Mouse (Mus musculus): ENCODE results near the gene Gm49380. TPM values are rescaled to one million over a fixed set of nuclear protein-coding genes. Genes with fewer than 3 reads are reported as not detected.

The Gm49380 gene
- polyA plus RNA-seq, 1 experiment from 2014 or later, result 0.21 TPM

DNA sequence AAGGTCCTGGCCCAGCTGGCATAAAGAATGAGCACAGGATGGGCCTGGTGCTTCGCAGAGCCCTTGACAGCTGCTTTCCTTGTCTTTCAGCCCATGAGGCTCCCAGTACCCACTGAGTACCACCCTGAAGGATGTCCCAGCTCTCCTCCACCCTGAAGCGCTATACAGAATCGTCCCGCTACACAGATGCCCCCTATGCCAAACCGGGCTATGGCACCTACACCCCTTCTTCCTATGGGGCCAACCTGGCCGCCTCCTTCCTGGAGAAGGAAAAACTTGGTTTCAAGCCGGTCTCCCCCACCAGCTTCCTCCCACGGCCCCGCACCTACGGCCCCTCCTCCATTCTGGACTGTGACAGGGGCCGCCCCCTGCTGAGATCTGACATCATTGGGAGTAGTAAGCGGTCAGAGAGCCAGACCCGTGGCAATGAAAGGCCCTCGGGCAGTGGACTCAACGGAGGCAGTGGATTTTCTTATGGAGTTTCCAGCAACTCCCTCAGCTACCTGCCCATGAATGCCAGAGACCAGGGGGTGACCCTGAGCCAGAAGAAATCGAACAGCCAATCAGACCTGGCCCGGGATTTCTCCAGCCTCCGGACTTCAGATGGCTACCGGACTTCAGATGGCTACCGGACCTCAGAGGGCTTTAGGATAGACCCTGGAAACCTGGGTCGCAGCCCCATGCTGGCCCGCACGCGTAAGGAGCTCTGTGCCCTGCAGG, 37.9 kb downstream of the Gm49380 start:
- Histone ChIP-seq H3K27me3 (ENCODE audit: control insufficient read depth, insufficient read depth, low read length) (no peaks in the 10 kb centered on the region), H3K36me3 (ENCODE audit: control insufficient read depth, insufficient read depth, low read length) (no peaks in the 10 kb centered on the region), H3K4me1 (ENCODE audit: control insufficient read depth, insufficient read depth, low read length) (peaks cover 43% of the 10 kb centered on the region), H3K4me2 (ENCODE audit: low read depth, low read length) (no peak overlapping the region), H3K9ac (ENCODE audit: low read length) (no peak overlapping the region), H3K9me3 (replicated peaks; ENCODE audit: control insufficient read depth, low read length) (no peaks in the 10 kb centered on the region), H3K4me3 (replicated peaks; ENCODE audit: low read length) (no peak overlapping the region), H3K27ac (ENCODE audit: low read length) (no peak overlapping the region)
- WGBS, result 81% methylated on average over 24 of the region's 24 CpGs
- ATAC-seq (ENCODE audit: insufficient read depth, low FRiP score), result no peak

DNA sequence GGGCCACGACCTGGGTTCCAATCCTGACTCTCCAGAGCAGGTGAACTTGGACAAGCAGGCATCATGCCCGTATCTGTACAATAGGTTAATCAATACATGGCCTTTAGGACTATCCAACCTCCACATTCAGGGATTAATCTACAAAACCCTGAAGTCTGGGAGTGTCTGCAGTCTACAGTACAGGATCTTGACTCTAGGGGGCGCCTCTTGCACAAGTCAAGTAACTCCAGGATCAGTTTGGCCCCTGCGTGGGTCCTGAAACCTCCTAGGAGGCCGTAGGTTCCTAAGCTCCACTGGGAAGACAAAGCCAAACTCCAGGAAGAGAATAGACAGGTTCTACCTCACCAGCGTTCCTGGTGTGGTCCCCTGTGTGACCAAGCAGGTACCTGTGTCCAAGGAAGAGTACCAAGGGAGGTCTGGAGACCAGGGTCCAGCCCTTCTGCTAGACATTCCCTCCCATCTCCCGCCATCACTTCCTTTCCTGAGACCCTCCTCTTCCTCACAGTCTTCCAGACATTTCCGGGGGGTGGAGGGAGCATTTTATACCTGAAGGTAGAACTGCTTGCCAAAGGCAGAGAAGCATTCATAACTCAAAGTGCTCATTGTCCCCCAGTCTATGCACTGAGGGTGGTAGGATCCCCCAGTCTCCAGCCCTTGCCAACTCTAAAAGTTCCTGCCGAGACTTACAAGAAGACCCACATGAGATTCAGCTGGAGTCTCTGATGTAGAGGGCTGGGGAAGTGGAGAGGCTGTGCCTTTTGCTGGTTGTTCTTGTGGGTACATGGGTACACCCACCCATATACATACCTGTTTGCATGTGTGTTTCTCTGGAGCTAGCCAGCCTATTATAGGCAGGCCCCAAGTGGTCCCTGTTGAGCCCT, 38.7 kb downstream of the Gm49380 start:
- Histone ChIP-seq H3K36me3 (ENCODE audit: control insufficient read depth, insufficient read depth, low read length) (no peaks in the 10 kb centered on the region), H3K27me3 (ENCODE audit: control insufficient read depth, insufficient read depth, low read length) (no peaks in the 10 kb centered on the region), H3K9me3 (replicated peaks; ENCODE audit: control insufficient read depth, low read length) (no peaks in the 10 kb centered on the region), H3K9ac (ENCODE audit: low read length) (no peak overlapping the region), H3K4me1 (ENCODE audit: control insufficient read depth, insufficient read depth, low read length) (peaks cover 39% of the 10 kb centered on the region), H3K4me3 (replicated peaks; ENCODE audit: low read length) (no peak overlapping the region), H3K27ac (ENCODE audit: low read length) (no peak overlapping the region), H3K4me2 (ENCODE audit: low read depth, low read length) (no peak overlapping the region)
- ATAC-seq (ENCODE audit: insufficient read depth, low FRiP score), result no peak
- WGBS, result 60% methylated on average over 9 of the region's 9 CpGs

DNA sequence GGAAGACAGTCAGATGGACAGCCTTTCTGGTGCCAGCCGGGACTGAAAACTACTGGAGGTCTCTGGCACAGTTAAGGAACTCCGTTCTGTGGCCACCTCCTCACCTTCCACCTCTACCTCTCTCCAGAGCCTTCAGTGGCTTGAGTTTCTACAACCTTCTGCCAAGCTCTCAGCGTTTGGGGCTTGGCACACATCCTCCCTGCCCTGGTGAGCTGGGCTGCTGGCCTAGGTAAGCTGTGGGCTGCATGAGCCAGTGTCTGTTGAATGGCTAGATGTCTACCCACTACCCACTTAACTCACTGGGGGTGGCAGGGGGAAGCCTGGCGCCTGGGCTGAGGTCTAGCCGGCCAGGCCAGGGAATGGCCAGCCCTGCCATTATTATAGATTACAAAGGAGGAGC, 40.2 kb downstream of the Gm49380 start:
- H3K27me3 ChIP-seq (ENCODE audit: control insufficient read depth, insufficient read depth, low read length), result no peaks in the 10 kb centered on the region
- H3K4me1 ChIP-seq (ENCODE audit: control insufficient read depth, insufficient read depth, low read length), result peaks cover 27% of the 10 kb centered on the region
- no peak for ATAC-seq (ENCODE audit: insufficient read depth, low FRiP score)

DNA sequence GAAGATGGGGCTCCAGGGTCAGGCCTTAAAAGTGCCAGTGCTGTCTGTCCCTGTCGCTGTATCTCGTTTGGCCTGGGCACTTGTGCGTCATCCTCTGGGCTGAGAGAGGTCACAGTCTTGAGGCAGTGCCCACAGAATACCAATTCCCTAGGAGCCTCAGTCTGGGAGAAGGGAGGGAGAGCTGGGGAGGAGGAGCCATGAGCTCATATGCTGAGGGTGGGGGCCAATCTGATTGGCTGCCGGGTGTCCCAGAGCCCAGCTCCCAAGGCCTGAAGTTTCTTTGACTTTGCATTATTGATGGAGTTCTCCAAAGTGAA, 40.7 kb downstream of the Gm49380 start:
- H3K9ac ChIP-seq (ENCODE audit: low read length), result peak overlapping the region; percentile 4
- WGBS, result 32% methylated on average over 4 of the region's 4 CpGs

More for the DNA sequence above, 40.2 kb downstream of the Gm49380 start:
- no peak overlapping the region for H3K4me2 ChIP-seq (ENCODE audit: low read depth, low read length)
- H3K27ac ChIP-seq (ENCODE audit: low read length), result no peak overlapping the region
- no peaks in the 10 kb centered on the region for H3K9me3 ChIP-seq (replicated peaks; ENCODE audit: control insufficient read depth, low read length)
- WGBS, result 80% methylated on average over 5 of the region's 5 CpGs
- H3K9ac ChIP-seq (ENCODE audit: low read length), result no peak overlapping the region
- H3K4me3 ChIP-seq (replicated peaks; ENCODE audit: low read length), result no peak overlapping the region
- no peaks in the 10 kb centered on the region for H3K36me3 ChIP-seq (ENCODE audit: control insufficient read depth, insufficient read depth, low read length)

DNA sequence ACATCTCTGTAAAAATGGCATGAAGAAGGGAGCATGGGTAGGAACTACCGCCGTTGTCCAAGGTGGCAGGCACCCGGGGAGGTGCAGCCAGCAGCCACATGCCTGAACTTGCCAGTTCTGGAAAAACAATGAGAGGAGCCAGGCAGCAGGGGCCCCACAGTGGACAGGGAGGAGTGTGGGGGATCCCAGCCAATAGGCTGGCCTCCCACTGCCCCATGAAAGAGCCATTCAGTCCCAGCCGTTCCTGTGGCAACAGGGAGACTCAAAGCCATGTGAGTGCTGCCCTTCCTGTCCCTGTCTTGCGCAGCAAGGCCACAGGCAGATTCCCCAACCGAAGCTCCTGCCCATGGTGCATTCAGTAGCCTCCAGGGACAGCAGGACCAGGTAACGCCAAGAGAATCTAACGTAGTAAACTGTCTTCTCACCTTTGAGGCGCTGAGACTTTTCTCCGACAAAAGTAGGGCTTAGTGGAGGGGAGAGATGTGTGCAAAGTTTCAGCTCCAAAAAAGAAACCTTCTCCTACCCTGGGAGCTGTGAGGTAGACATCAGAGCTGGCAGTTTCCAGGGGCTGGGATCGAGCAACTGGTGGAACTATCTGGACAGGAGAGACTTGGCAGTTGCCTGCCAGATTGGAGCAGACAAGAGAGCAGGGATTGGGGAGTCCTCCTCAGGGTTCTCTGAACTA, 41.2 kb downstream of the Gm49380 start:
- H3K9me3 ChIP-seq (replicated peaks; ENCODE audit: control insufficient read depth, low read length), result no peaks in the 10 kb centered on the region
- WGBS, result 43% methylated on average over 11 of the region's 11 CpGs
- H3K4me2 ChIP-seq (ENCODE audit: low read depth, low read length), result no peak overlapping the region
- H3K36me3 ChIP-seq (ENCODE audit: control insufficient read depth, insufficient read depth, low read length), result no peaks in the 10 kb centered on the region
- H3K4me1 ChIP-seq (ENCODE audit: control insufficient read depth, insufficient read depth, low read length), result peaks cover 27% of the 10 kb centered on the region
- H3K9ac ChIP-seq (ENCODE audit: low read length), result peak overlapping the region; percentile 4
- no peaks in the 10 kb centered on the region for H3K27me3 ChIP-seq (ENCODE audit: control insufficient read depth, insufficient read depth, low read length)
- no peak overlapping the region for H3K4me3 ChIP-seq (replicated peaks; ENCODE audit: low read length)
- no peak overlapping the region for H3K27ac ChIP-seq (ENCODE audit: low read length)
- no peak for ATAC-seq (ENCODE audit: insufficient read depth, low FRiP score)

More for the DNA sequence above, 40.7 kb downstream of the Gm49380 start:
- no peaks in the 10 kb centered on the region for H3K9me3 ChIP-seq (replicated peaks; ENCODE audit: control insufficient read depth, low read length)
- no peak overlapping the region for H3K27ac ChIP-seq (ENCODE audit: low read length)
- no peak overlapping the region for H3K4me3 ChIP-seq (replicated peaks; ENCODE audit: low read length)
- peaks cover 27% of the 10 kb centered on the region for H3K4me1 ChIP-seq (ENCODE audit: control insufficient read depth, insufficient read depth, low read length)
- H3K36me3 ChIP-seq (ENCODE audit: control insufficient read depth, insufficient read depth, low read length), result no peaks in the 10 kb centered on the region
- peak; percentile 42; the same call in 1 of the 2 replicates for ATAC-seq (ENCODE audit: insufficient read depth, low FRiP score)
- no peak overlapping the region for H3K4me2 ChIP-seq (ENCODE audit: low read depth, low read length)
- H3K27me3 ChIP-seq (ENCODE audit: control insufficient read depth, insufficient read depth, low read length), result no peaks in the 10 kb centered on the region

DNA sequence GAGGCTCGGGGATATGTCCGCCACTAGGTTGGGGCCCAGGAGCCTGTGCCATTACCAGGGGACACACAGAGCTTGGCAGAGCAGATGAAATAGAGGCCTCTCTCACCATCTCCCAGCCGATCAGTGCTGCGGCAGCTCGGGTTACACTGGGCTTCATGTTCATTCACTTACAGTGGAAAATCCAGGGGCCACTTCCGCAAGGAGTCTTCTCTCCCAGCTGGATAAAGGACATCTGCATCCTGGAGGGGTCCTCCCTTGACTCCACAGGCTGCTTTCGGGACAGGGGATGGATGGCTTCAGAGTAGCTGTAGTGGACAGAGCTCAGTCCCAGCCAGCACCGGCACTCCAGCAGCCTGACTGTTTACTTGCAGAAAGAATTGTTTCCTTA, 42.5 kb downstream of the Gm49380 start:
- ATAC-seq (ENCODE audit: insufficient read depth, low FRiP score), result no peak
- H3K36me3 ChIP-seq (ENCODE audit: control insufficient read depth, insufficient read depth, low read length), result no peaks in the 10 kb centered on the region
- 27% methylated on average over 8 of the region's 8 CpGs for WGBS
- H3K4me1 ChIP-seq (ENCODE audit: control insufficient read depth, insufficient read depth, low read length), result peaks cover 23% of the 10 kb centered on the region
- H3K9ac ChIP-seq (ENCODE audit: low read length), result peak overlapping the region; percentile 5; the same call in 1 of the 2 replicates
- H3K4me3 ChIP-seq (replicated peaks; ENCODE audit: low read length), result no peak overlapping the region
- H3K27ac ChIP-seq (ENCODE audit: low read length), result no peak overlapping the region
- H3K9me3 ChIP-seq (replicated peaks; ENCODE audit: control insufficient read depth, low read length), result no peaks in the 10 kb centered on the region
- H3K4me2 ChIP-seq (ENCODE audit: low read depth, low read length), result no peak overlapping the region
- H3K27me3 ChIP-seq (ENCODE audit: control insufficient read depth, insufficient read depth, low read length), result no peaks in the 10 kb centered on the region

DNA sequence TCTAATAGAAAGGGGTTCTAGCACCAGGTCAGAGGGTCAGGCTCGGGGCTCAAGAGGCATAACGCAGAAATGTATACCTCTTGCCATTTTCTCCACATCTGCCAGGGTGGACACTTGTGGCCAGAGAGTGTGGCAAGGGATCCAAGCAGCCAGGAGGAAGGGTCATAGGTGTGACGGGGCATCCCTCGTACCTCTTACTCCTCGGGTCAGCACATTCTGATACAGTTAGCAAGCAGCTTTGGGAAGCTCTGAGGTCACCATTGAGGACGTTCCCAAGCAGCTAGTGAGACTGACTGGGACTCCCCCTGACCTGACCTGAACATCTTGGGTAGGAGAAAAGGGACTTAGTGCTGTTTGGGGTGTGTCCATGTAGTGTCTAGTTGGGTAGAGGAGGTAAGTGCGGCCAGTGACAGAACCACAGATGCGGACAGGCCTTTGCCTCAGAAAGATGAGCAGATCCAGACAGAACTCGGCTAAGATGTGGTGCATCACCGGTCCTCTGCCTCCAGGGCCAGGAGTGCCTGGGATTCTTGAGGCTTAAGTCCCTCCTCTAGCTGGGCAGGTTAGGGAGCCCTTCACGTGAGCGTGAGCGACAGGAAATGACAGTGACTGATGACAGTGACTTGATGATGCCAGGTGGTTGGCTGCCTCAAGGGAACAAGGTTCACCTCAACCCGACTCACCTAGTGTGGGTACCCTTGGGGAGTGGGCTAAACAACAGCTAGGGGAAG, 43.0 kb downstream of the Gm49380 start:
- ATAC-seq (ENCODE audit: insufficient read depth, low FRiP score), result no peak
- Histone ChIP-seq H3K27ac (ENCODE audit: low read length) (no peak overlapping the region), H3K9ac (ENCODE audit: low read length) (0 out of 2 replicates have a peak overlapping the region, but pooled peaks have one; percentile 5), H3K4me2 (ENCODE audit: low read depth, low read length) (no peak overlapping the region), H3K36me3 (ENCODE audit: control insufficient read depth, insufficient read depth, low read length) (no peaks in the 10 kb centered on the region), H3K27me3 (ENCODE audit: control insufficient read depth, insufficient read depth, low read length) (no peaks in the 10 kb centered on the region), H3K9me3 (replicated peaks; ENCODE audit: control insufficient read depth, low read length) (no peaks in the 10 kb centered on the region), H3K4me1 (ENCODE audit: control insufficient read depth, insufficient read depth, low read length) (peaks cover 23% of the 10 kb centered on the region), H3K4me3 (replicated peaks; ENCODE audit: low read length) (no peak overlapping the region)
- WGBS, result 59% methylated on average over 14 of the region's 14 CpGs

DNA sequence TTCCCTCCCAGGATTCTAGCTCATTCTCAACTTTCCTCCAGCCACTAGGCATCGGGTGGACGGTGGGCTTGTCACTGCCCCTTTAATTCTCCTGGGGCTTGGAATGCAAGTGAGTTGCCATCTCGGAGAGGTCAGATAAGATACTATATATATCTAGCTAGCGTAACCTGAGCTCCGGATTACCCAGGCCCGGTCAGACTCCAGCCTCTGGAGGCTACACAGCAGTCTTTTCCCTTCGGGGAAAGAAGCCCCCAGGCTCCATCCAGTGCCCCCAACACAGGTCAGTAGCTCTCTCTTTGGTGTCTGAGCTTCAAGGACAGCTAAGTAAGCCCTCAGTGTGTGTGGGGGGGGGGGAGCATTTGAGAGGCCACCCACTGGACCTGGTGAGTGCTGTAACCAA, 44.0 kb downstream of the Gm49380 start:
- H3K4me3 ChIP-seq (replicated peaks; ENCODE audit: low read length), result no peak overlapping the region
- H3K27me3 ChIP-seq (ENCODE audit: control insufficient read depth, insufficient read depth, low read length), result no peaks in the 10 kb centered on the region
- H3K9me3 ChIP-seq (replicated peaks; ENCODE audit: control insufficient read depth, low read length), result no peaks in the 10 kb centered on the region
- no peak overlapping the region for H3K27ac ChIP-seq (ENCODE audit: low read length)
- no peak for ATAC-seq (ENCODE audit: insufficient read depth, low FRiP score)
- no peaks in the 10 kb centered on the region for H3K36me3 ChIP-seq (ENCODE audit: control insufficient read depth, insufficient read depth, low read length)
- WGBS, result 22% methylated on average over 7 of the region's 7 CpGs
- no peak overlapping the region for H3K4me2 ChIP-seq (ENCODE audit: low read depth, low read length)
- H3K9ac ChIP-seq (ENCODE audit: low read length), result no peak overlapping the region; the same call in 1 of the 2 replicates
- H3K4me1 ChIP-seq (ENCODE audit: control insufficient read depth, insufficient read depth, low read length), result peaks cover 23% of the 10 kb centered on the region

All from stomach, embryonic 16.5 days (tissue).